ENCODE assay signal across 9 mouse cellular contexts in the genomic region with DNA sequence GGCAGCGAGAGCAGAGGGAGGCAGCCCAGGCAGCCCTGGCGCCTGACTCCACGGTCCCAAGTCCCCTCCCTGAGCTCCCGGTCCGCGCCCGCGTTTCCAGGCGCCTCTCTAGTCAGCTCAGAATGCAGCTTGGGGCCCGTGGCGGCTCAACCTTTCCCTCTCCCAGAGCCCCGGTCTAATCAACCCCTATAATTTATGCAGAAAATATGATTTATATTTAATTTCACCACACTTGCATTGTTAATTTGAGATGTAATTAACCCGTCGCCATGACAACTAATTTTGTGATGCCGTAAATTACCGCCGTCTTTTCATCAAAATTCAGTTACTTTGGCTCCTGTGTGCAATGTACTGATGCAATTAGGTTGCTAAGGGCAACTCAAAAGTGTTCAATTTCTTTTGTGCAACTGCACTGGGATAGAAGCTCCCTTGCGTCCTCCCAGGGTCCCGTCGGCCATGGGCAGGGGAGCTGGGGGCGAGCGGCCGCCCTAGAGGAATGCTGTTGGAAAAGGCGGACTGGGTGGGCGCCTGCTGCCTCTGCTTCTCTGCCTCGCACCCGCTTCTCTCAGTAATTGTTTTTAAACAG. TPM values are rescaled to one million over a fixed set of nuclear protein-coding genes. Genes with fewer than 3 reads are reported as not detected.
A peak's percentile ranks its signal among the peaks of the same experiment; 100 is the strongest.
DNase-seq lines count a peak whose midpoint lies in the region; ATAC-seq lines count a peak whose summit lies in the region.
"Had no signal": no experiment of that assay in that cellular context is flagged by ENCODE, and none has a peak within 500 bp of the region (broad histone marks: within the 10 kb centered on the region; RNA-seq: fewer than 3 reads in every experiment).

No protein-coding gene starts in this region.

- no peaks in the 10 kb centered on the region for H3K36me3 ChIP-seq in liver, embryonic 11.5 days (ENCODE audit: control insufficient read depth, insufficient read depth, low read length)
- no peaks in the 10 kb centered on the region for H3K36me3 ChIP-seq in embryonic facial prominence, embryonic 13.5 days
- H3K36me3 ChIP-seq in intestine, embryonic 14.5 days (ENCODE audit: control insufficient read depth, insufficient read depth, low read length), result no peaks in the 10 kb centered on the region
- no peaks in the 10 kb centered on the region for H3K36me3 ChIP-seq in neural tube, embryonic 15.5 days

- peak overlapping the region; percentile 37 for H3K4me2 ChIP-seq in liver, embryonic 11.5 days
- peak overlapping the region; percentile 56 for H3K4me2 ChIP-seq in embryonic facial prominence, embryonic 13.5 days
- peak overlapping the region; percentile 44 for H3K4me2 ChIP-seq in intestine, embryonic 14.5 days (ENCODE audit: low read length)
- H3K4me2 ChIP-seq in neural tube, embryonic 15.5 days, result peak overlapping the region; percentile 54

- no peak for DNase-seq in liver, embryonic 11.5 days (ENCODE audit: low spot score)
- DNase-seq in liver, result no peak
- peak; percentile 73 for DNase-seq in intestine, embryonic 14.5 days (ENCODE audit: low spot score)
- no peak for DNase-seq in spleen, postnatal 36 days (ENCODE audit: low spot score in 2 of 2)
- no peak for DNase-seq in adrenal gland, postnatal 36 days
- no peak for DNase-seq in spleen, postnatal 4 days (ENCODE audit: low spot score in 2 of 2)
- DNase-seq: adrenal gland, adult 8-10 months had no signal

- H3K9ac ChIP-seq in liver, embryonic 11.5 days (ENCODE audit: low read depth, low read length), result no peak overlapping the region
- peak overlapping the region; percentile 17; the same call in 1 of the 2 replicates for H3K9ac ChIP-seq in embryonic facial prominence, embryonic 13.5 days
- H3K9ac ChIP-seq in intestine, embryonic 14.5 days (ENCODE audit: low read length), result peak overlapping the region; percentile 35
- no peak overlapping the region for H3K9ac ChIP-seq in neural tube, embryonic 15.5 days (replicated peaks)

- 6% methylated on average over 27 of the region's 27 CpGs for WGBS in liver, embryonic 11.5 days
- WGBS in embryonic facial prominence, embryonic 13.5 days, result under 1% methylated on average over 27 of the region's 27 CpGs
- whole genome bisulfite sequencing in intestine, embryonic 14.5 days, result 6% methylated on average over 27 of the region's 27 CpGs
- 2% methylated on average over 27 of the region's 27 CpGs for WGBS in neural tube, embryonic 15.5 days

- peak overlapping the region; percentile 5; the same call in 1 of the 2 replicates for H3K4me3 ChIP-seq in liver, embryonic 11.5 days (ENCODE audit: low read depth, low read length)
- peak overlapping the region; percentile 29 for H3K4me3 ChIP-seq in embryonic facial prominence, embryonic 13.5 days
- peak overlapping the region; percentile 28 for H3K4me3 ChIP-seq in intestine, embryonic 14.5 days (ENCODE audit: low read depth, low read length)
- peak overlapping the region; percentile 14 for H3K4me3 ChIP-seq in neural tube, embryonic 15.5 days (replicated peaks)

- no peak overlapping the region for H3K27ac ChIP-seq in liver, embryonic 11.5 days (ENCODE audit: low read depth, low read length)
- H3K27ac ChIP-seq in embryonic facial prominence, embryonic 13.5 days, result no peak overlapping the region
- H3K27ac ChIP-seq in intestine, embryonic 14.5 days (ENCODE audit: low read depth), result no peak overlapping the region
- H3K27ac ChIP-seq in neural tube, embryonic 15.5 days (replicated peaks), result peak overlapping the region; percentile 63

- peaks cover 48% of the 10 kb centered on the region for H3K27me3 ChIP-seq in liver, embryonic 11.5 days (replicated peaks; ENCODE audit: control insufficient read depth, insufficient read depth, low read length)
- peaks cover 94% of the 10 kb centered on the region for H3K27me3 ChIP-seq in embryonic facial prominence, embryonic 13.5 days
- peaks cover 5% of the 10 kb centered on the region for H3K27me3 ChIP-seq in intestine, embryonic 14.5 days (replicated peaks; ENCODE audit: control insufficient read depth, insufficient read depth, low read length)
- H3K27me3 ChIP-seq in neural tube, embryonic 15.5 days (replicated peaks), result peaks cover 57% of the 10 kb centered on the region

- H3K4me1 ChIP-seq in liver, embryonic 11.5 days (replicated peaks; ENCODE audit: control insufficient read depth, insufficient read depth, low read length), result no peaks in the 10 kb centered on the region
- peaks cover 13% of the 10 kb centered on the region for H3K4me1 ChIP-seq in embryonic facial prominence, embryonic 13.5 days
- peaks cover 11% of the 10 kb centered on the region for H3K4me1 ChIP-seq in intestine, embryonic 14.5 days (replicated peaks; ENCODE audit: control insufficient read depth, insufficient read depth, low read length)
- peaks cover 50% of the 10 kb centered on the region for H3K4me1 ChIP-seq in neural tube, embryonic 15.5 days

- ATAC-seq in liver, embryonic 11.5 days (replicated peaks; ENCODE audit: low FRiP score), result no peak
- 0 out of 2 replicates have a peak, but pooled peaks have one; percentile 52 for ATAC-seq in embryonic facial prominence, embryonic 13.5 days (ENCODE audit: insufficient number of reproducible peaks, insufficient read depth, low FRiP score, low TSS enrichment, low read depth)
- peak; percentile 80; the same call in 1 of the 2 replicates for ATAC-seq in intestine, embryonic 14.5 days (replicated peaks; ENCODE audit: low FRiP score, low TSS enrichment, low read depth)
- ATAC-seq in neural tube, embryonic 15.5 days (ENCODE audit: low FRiP score), result peak; percentile 55; the same call in 1 of the 2 replicates

- H3K9me3 ChIP-seq in liver, embryonic 11.5 days (ENCODE audit: control insufficient read depth, low read length), result no peaks in the 10 kb centered on the region
- no peaks in the 10 kb centered on the region for H3K9me3 ChIP-seq in embryonic facial prominence, embryonic 13.5 days
- H3K9me3 ChIP-seq in intestine, embryonic 14.5 days (ENCODE audit: control insufficient read depth, low read length), result no peaks in the 10 kb centered on the region
- H3K9me3 ChIP-seq in neural tube, embryonic 15.5 days (replicated peaks), result no peaks in the 10 kb centered on the region

RNA-seq across cellular contexts. Expression of a gene that starts 55.8 kb away (rescaled TPM):
- polyA plus RNA-seq in liver, embryonic 11.5 days (2014; fragmentation: Nextera tagmentation; extraction: Ambion mirVana), result 0.56 and 1.0 TPM in 2 replicates
- 4.0 and 4.2 TPM in 2 replicates for polyA plus RNA-seq in embryonic facial prominence, embryonic 13.5 days (2015; fragmentation: Nextera tagmentation; extraction: Ambion mirVana)
- 6.6 and 7.8 TPM in 2 replicates for polyA plus RNA-seq in intestine, embryonic 14.5 days (2014; fragmentation: Nextera tagmentation; extraction: Ambion mirVana)
- polyA plus RNA-seq in neural tube, embryonic 15.5 days (2015; fragmentation: Nextera tagmentation; extraction: Ambion mirVana), result 11.0 and 12.3 TPM in 2 replicates
- total RNA-seq in adrenal gland, postnatal 36 days (2021), result 1 to 10 TPM; 2.4 to 5.7 TPM

Comparison
In these comparisons a context has a peak if more than half of its experiments do, and no peak if none do; other contexts are left out.
1. H3K9ac ChIP-seq: peak in embryonic facial prominence, embryonic 13.5 days (single experiment) and intestine, embryonic 14.5 days (single experiment); none in liver, embryonic 11.5 days (single experiment) and neural tube, embryonic 15.5 days (single experiment).
2. Peak in every context shown above with its lines, with median percentiles within 50 percentile points of each other: H3K4me2 ChIP-seq and H3K4me3 ChIP-seq.